Mouse (Mus musculus): Measurements from ENCODE around the gene Igsf9b.

GRCm38 (mm10) chr9:27327558-27327957, 28.6 kb downstream of the Igsf9b start:
- TF ChIP-seq CTCF (IDR thresholded peaks at IDR 0.05; ENCODE audit: borderline replicate concordance, insufficient read depth, low read depth, low read length) (no peak), POLR2A (IDR thresholded peaks at IDR 0.05; ENCODE audit: borderline replicate concordance, insufficient read depth, low read length) (no peak)
